Mouse (Mus musculus) stomach, postnatal 0 days (tissue): ENCODE data around the gene Notch1.

Source experiments
- CTCF ChIP-seq: IDR thresholded peaks from 2 replicates; pipeline ENCODE4 v1.5.1; 2016; ENCODE audit warnings: antibody characterized with exemption, low read depth, mild to moderate bottlenecking, moderate library complexity
- EP300 ChIP-seq: optimal IDR thresholded peaks from 2 replicates; pipeline ENCODE3; 2016; ENCODE audit warnings: antibody characterized with exemption

- TF ChIP-seq CTCF (no peak), EP300 (no peak)
Measured at GRCm38 (mm10) chr2:26486835-26487321, 29.6 kb downstream of the Notch1 start.
